ENCODE assay signal across 16 mouse cellular contexts in the genomic region with DNA sequence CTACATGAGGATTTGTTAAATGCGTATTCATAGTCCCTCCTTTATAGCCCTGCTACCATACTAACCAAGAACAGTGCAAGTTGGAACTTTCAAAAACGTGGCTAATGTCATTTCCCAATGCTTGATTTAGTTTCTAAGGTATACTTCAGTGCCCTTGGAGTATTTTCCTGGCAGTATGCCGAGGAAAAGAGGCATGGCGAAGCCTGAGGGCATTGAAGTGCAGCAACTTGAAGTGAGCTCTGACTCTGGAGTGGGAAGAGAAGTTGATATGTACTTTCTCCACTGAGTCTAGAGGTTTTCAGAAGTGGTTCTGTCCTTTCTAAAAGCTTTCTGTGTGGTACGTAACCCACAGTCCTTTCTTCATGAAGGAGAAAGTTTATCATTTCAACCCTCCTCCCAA. TPM values are rescaled to one million over a fixed set of nuclear protein-coding genes. Genes with fewer than 3 reads are reported as not detected.
DNase-seq lines count a peak whose midpoint lies in the region; ATAC-seq and TF ChIP-seq lines count a peak whose summit lies in the region.
"Had no signal": no experiment of that assay in that cellular context is flagged by ENCODE, and none has a peak within 500 bp of the region (broad histone marks: within the 10 kb centered on the region; RNA-seq: fewer than 3 reads in every experiment).

No protein-coding gene starts in this region.

- H3K27ac ChIP-seq in kidney, embryonic 16.5 days (ENCODE audit: low read length) = no peak overlapping the region
- no peak overlapping the region for H3K27ac ChIP-seq in kidney, postnatal 0 days
- H3K27ac ChIP-seq in lung, embryonic 14.5 days (ENCODE audit: low read depth) = no peak overlapping the region
- H3K27ac ChIP-seq in forebrain, embryonic 16.5 days (ENCODE audit: low read length) = no peak overlapping the region
- H3K27ac ChIP-seq: hindbrain, embryonic 13.5 days; liver, embryonic 12.5 days had no signal

- WGBS in kidney, embryonic 16.5 days = 65% methylated on average over 5 of the region's 5 CpGs
- WGBS in kidney, postnatal 0 days = 59% methylated on average over 5 of the region's 5 CpGs
- 62% methylated on average over 5 of the region's 5 CpGs for WGBS in lung, embryonic 14.5 days
- 84% methylated on average over 5 of the region's 5 CpGs for WGBS in forebrain, embryonic 16.5 days

- ATAC-seq in kidney, embryonic 16.5 days (ENCODE audit: low FRiP score, low TSS enrichment) = no peak
- peak; percentile 65 for ATAC-seq in kidney, postnatal 0 days (replicated peaks; ENCODE audit: low FRiP score, low read depth)
- ATAC-seq in lung, embryonic 14.5 days (ENCODE audit: insufficient read depth) = peak; percentile 68; the same call in 1 of the 2 replicates
- ATAC-seq in forebrain, embryonic 16.5 days = no peak
- ATAC-seq: intestine, embryonic 16.5 days; liver, embryonic 12.5 days; midbrain, embryonic 16.5 days had no signal

- no peak overlapping the region for H3K9ac ChIP-seq in kidney, embryonic 16.5 days (replicated peaks; ENCODE audit: low read length)
- no peak overlapping the region for H3K9ac ChIP-seq in kidney, postnatal 0 days (ENCODE audit: low read depth, low read length)
- H3K9ac ChIP-seq in lung, embryonic 14.5 days = no peak overlapping the region
- H3K9ac ChIP-seq in forebrain, embryonic 16.5 days (replicated peaks; ENCODE audit: low read depth, low read length) = no peak overlapping the region
- H3K9ac ChIP-seq: hindbrain, embryonic 13.5 days; liver, embryonic 12.5 days had no signal

- no peak for TF ChIP-seq CTCF in kidney, postnatal 0 days (IDR thresholded peaks at IDR 0.05; ENCODE audit: low read depth)
- TF ChIP-seq CTCF in lung, embryonic 14.5 days (IDR thresholded peaks at IDR 0.05; ENCODE audit: low read depth) = no peak

- 0 out of 2 replicates have a peak, but pooled peaks cover 6% of the 10 kb centered on the region for H3K36me3 ChIP-seq in kidney, embryonic 16.5 days (ENCODE audit: insufficient read depth, low read length)
- H3K36me3 ChIP-seq in kidney, postnatal 0 days (ENCODE audit: insufficient read depth, low read length) = no peaks in the 10 kb centered on the region
- H3K36me3 ChIP-seq in lung, embryonic 14.5 days (ENCODE audit: insufficient read depth) = peaks cover 7% of the 10 kb centered on the region
- no peaks in the 10 kb centered on the region for H3K36me3 ChIP-seq in forebrain, embryonic 16.5 days (ENCODE audit: control insufficient read depth, insufficient read depth)
- H3K36me3 ChIP-seq: hindbrain, embryonic 13.5 days had no signal

- no peak overlapping the region for H3K4me3 ChIP-seq in kidney, embryonic 16.5 days (ENCODE audit: low read length)
- H3K4me3 ChIP-seq in kidney, postnatal 0 days (replicated peaks; ENCODE audit: low read depth, low read length) = no peak overlapping the region
- no peak overlapping the region for H3K4me3 ChIP-seq in lung, embryonic 14.5 days (ENCODE audit: low read depth, low read length)
- no peak overlapping the region for H3K4me3 ChIP-seq in forebrain, embryonic 16.5 days (replicated peaks; ENCODE audit: low read length)
- H3K4me3 ChIP-seq: hindbrain, embryonic 13.5 days; liver, embryonic 12.5 days; megakaryocyte, embryonic 14.5 days had no signal

- H3K4me1 ChIP-seq in kidney, embryonic 16.5 days (ENCODE audit: insufficient read depth, low read length) = peaks cover 19% of the 10 kb centered on the region
- H3K4me1 ChIP-seq in kidney, postnatal 0 days (replicated peaks; ENCODE audit: insufficient read depth, low read length) = 0 out of 2 replicates have a peak, but pooled peaks cover 7% of the 10 kb centered on the region
- H3K4me1 ChIP-seq in lung, embryonic 14.5 days (ENCODE audit: insufficient read depth) = no peaks in the 10 kb centered on the region
- H3K4me1 ChIP-seq in forebrain, embryonic 16.5 days (replicated peaks; ENCODE audit: control insufficient read depth, insufficient read depth, low read length) = no peaks in the 10 kb centered on the region

- no peaks in the 10 kb centered on the region for H3K9me3 ChIP-seq in kidney, embryonic 16.5 days (ENCODE audit: low read length)
- no peaks in the 10 kb centered on the region for H3K9me3 ChIP-seq in kidney, postnatal 0 days (replicated peaks; ENCODE audit: low read length)
- no peaks in the 10 kb centered on the region for H3K9me3 ChIP-seq in lung, embryonic 14.5 days (ENCODE audit: low read depth, low read length)
- H3K9me3 ChIP-seq in forebrain, embryonic 16.5 days (ENCODE audit: control insufficient read depth, low read length) = no peaks in the 10 kb centered on the region
- H3K9me3 ChIP-seq: G1E; hindbrain, embryonic 13.5 days; liver, embryonic 12.5 days; megakaryocyte, embryonic 14.5 days had no signal

- H3K27me3 ChIP-seq in kidney, embryonic 16.5 days (ENCODE audit: insufficient read depth, low read length) = no peaks in the 10 kb centered on the region
- no peaks in the 10 kb centered on the region for H3K27me3 ChIP-seq in kidney, postnatal 0 days (ENCODE audit: insufficient read depth, low read length)
- no peaks in the 10 kb centered on the region for H3K27me3 ChIP-seq in lung, embryonic 14.5 days (ENCODE audit: insufficient read depth, low read length)
- no peaks in the 10 kb centered on the region for H3K27me3 ChIP-seq in forebrain, embryonic 16.5 days (replicated peaks; ENCODE audit: control insufficient read depth, insufficient read depth, low read length)
- H3K27me3 ChIP-seq: hindbrain, embryonic 13.5 days; liver, embryonic 12.5 days; megakaryocyte, embryonic 14.5 days had no signal

- peak; percentile 59 for DNase-seq in kidney, adult 11 months
- peak; percentile 51 for DNase-seq in kidney, postnatal 0 days (ENCODE audit: low spot score)
- DNase-seq in lung, embryonic 14.5 days = peak; percentile 84
- no peak for DNase-seq in c-Kit-positive CD71-positive TER-119-positive erythroid progenitor cells, embryonic 14.5 days (ENCODE audit: low spot score)
- no peak for DNase-seq in right cerebral cortex, postnatal 10 days (ENCODE audit: low spot score in 2 of 2)
- DNase-seq: adrenal gland, adult 2 months; cerebellum, postnatal 14 days; gastrocnemius, postnatal 25 days had no signal

- no peak overlapping the region for H3K4me2 ChIP-seq in kidney, embryonic 16.5 days (replicated peaks; ENCODE audit: low read depth, low read length)
- H3K4me2 ChIP-seq in kidney, postnatal 0 days (ENCODE audit: low read length) = no peak overlapping the region
- H3K4me2 ChIP-seq in lung, embryonic 14.5 days = no peak overlapping the region
- H3K4me2 ChIP-seq in forebrain, embryonic 16.5 days (ENCODE audit: low read length) = no peak overlapping the region
- H3K4me2 ChIP-seq: hindbrain, embryonic 13.5 days; liver, embryonic 12.5 days had no signal

RNA-seq across cellular contexts. Expression of a gene that starts 7.4 kb away (rescaled TPM):
- 19.4 and 21.9 TPM in 2 replicates for polyA plus RNA-seq in kidney, embryonic 16.5 days (2015; fragmentation: Nextera tagmentation; extraction: Ambion mirVana)
- polyA plus RNA-seq in kidney, postnatal 0 days (2015; fragmentation: Nextera tagmentation; extraction: Ambion mirVana) = 19.8 TPM in 2 replicates
- polyA plus RNA-seq in lung, embryonic 14.5 days (2014; fragmentation: Nextera tagmentation; extraction: Ambion mirVana) = 34.6 and 36.7 TPM in 2 replicates
- polyA plus RNA-seq in forebrain, embryonic 16.5 days (2015; fragmentation: Nextera tagmentation; extraction: Ambion mirVana) = 5.4 and 6.2 TPM in 2 replicates

RNA-seq across cellular contexts. Expression of a gene that starts 26.5 kb away (rescaled TPM):
- polyA plus RNA-seq in kidney, embryonic 16.5 days (2015; fragmentation: Nextera tagmentation; extraction: Ambion mirVana) = 15.8 and 18.3 TPM in 2 replicates
- 8.7 and 9.6 TPM in 2 replicates for polyA plus RNA-seq in kidney, postnatal 0 days (2015; fragmentation: Nextera tagmentation; extraction: Ambion mirVana)
- 16.1 and 17.5 TPM in 2 replicates for polyA plus RNA-seq in lung, embryonic 14.5 days (2014; fragmentation: Nextera tagmentation; extraction: Ambion mirVana)
- 12.3 and 15.3 TPM in 2 replicates for polyA plus RNA-seq in forebrain, embryonic 16.5 days (2015; fragmentation: Nextera tagmentation; extraction: Ambion mirVana)

Comparison
In these comparisons a context has a peak if more than half of its experiments do, and no peak if none do; other contexts are left out.
1. ATAC-seq: peak in kidney, postnatal 0 days (single experiment) and lung, embryonic 14.5 days (single experiment); none in kidney, embryonic 16.5 days (single experiment) and forebrain, embryonic 16.5 days (single experiment).
2. DNase-seq: peak in kidney, adult 11 months (single experiment), kidney, postnatal 0 days (single experiment) and lung, embryonic 14.5 days (single experiment); none in c-Kit-positive CD71-positive TER-119-positive erythroid progenitor cells, embryonic 14.5 days (single experiment) and right cerebral cortex, postnatal 10 days (0 of 2).